Mouse (Mus musculus): ENCODE measurements around the gene Epha4.

Epha4 gene

DNA sequence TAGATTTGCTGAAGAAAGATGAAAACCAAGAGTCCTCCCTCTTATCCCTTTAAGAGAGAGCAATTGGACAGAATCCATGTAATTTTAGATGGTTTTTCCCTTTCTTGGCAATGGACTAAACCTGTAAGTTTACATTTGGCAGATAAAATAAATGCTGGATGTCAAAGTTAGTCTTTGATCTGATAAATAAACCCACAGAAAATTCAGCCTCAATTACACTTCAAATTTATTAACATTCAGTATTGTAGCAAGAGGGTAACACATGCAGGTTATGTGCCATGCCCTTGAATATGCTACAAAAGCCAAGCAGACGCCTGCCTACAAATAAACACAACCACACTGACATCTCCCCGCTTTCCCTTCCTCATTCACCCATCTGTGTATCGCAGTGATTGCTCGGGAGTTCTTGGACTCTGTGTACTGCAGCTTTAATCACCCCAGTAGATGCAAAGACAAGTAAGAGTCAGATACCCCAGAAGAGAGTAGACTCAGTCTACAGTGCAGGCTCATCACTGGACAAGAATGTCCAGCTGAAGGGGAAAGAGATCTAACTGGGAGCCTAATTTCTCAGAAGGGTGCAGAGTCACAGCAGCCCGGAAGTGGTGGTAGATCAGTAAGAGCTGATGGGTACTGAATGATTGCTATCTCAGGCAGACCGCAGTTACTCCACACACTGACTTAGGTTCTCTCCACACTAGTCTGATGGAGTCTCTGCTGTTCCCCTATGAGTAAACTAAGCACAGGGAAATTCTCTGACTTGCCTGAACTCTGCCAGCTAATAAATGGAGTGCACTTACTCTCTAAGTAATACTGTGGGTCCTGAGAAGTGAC lies 29.9 kb downstream of the Epha4 start:
- no peak for DNase-seq (ENCODE audit: low read depth, low spot score)

DNA sequence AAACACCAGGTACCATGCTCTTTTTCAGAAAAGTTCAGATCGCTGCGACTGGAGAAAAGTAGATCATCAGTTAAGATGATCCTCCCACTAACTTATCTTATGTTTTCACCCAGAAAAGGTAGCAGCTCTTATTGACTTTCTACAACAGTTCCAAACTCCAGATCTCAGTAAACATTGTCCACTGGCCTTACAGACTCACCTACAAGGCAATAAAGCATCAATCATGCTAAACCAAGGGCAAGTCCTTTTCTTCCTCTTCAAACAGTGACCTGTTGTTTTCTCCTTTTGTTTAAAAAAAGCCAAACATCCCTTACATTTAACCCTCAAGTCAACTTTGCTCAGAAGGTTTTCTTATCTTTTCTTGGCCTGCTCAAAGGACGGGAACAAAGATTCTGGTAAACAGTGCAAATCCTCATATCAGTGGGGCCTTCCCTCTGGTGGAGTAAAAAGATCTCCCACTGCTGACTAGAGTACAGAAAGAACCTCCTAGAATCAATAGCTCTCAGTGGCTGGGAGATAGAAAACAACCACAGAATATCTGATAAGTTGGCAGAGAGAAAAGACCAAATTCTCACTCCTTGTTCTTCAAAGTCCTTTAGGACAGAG lies 39.0 kb downstream of the Epha4 start:
- no peak for DNase-seq (ENCODE audit: low read depth, low spot score)

DNA sequence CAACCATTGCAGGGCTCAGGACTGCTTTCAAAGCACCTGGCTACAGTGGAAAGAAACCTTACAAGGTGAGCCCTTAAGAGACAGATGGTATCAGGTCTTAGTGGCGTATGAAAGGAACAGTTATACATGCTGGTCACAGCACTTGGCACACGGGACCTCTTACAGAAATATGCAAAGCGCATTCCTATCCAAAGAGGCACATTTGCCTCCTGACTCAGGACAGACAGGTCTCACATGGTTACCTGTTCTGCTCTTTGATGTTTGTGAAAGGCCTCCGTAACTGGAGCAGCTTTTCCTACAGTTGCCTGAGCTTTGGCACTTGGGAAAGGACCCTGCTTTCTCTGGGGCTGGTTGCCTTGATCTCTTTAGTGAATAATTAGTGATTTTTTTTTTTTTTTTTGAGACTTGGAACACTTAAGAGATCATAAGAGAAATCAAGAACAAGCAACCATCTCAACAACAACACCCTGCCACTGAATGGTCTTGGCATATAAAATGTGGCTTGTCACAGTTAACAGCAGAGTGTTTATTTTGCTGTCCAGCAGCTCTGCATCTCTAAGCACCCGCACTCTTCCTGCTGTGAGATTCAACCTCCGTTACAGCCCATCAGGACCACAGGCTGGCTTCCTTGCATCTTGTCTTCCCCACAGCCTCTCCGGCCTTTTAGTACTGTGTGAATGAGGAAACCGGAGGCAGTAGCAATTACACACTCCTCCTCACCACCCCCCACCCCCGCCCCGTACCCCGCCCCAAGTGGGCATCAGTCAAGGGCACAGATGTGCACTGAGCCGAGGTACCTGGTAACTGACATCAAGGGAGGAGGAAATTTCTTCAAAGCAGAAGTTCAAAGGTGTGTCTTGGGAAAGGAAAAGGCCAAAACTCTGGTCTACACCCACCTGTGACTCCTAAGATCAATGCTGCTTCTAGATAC lies 41.2 kb downstream of the Epha4 start:
- DNase-seq (ENCODE audit: low read depth, low spot score), result no peak

DNA sequence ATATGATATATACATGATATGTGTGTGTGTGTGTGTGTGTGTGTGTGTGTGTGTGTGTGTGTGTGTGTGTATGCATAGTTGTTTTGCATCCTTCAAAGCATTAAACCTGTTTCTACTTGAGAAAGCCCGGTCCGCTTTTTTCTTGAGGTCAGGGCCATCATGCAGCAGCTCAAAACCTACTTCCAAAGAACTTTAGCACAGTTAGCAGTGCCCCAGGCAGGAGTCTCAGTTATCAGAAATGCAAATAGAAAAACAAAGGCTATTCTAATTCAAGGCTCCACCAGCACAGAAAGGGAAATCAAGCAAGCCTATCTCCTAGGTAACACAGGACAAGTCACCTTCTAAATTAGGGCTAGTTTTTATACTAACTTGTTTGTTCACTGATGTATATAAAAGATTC lies 42.3 kb downstream of the Epha4 start:
- DNase-seq (ENCODE audit: low read depth, low spot score), result no peak

DNA sequence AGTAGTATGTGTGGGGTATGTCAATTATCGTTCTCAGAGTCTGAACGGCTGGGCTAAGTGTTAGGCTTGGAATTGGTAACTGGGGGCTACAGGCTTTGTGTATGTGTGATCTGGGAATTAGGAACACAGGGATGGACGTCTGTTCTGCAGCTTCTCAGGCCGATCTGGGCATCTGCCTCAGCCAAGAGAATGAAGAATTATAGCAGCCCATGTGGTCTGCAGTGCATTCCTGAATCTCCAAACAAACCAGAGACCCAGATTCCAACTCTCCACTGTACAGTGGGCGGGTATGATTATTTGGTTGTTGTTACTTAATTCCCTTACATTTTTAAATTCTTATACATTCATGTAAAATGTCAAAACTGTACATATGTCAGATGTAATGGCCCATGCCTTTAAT lies 43.4 kb downstream of the Epha4 start:
- DNase-seq (ENCODE audit: low read depth, low spot score), result no peak

DNA sequence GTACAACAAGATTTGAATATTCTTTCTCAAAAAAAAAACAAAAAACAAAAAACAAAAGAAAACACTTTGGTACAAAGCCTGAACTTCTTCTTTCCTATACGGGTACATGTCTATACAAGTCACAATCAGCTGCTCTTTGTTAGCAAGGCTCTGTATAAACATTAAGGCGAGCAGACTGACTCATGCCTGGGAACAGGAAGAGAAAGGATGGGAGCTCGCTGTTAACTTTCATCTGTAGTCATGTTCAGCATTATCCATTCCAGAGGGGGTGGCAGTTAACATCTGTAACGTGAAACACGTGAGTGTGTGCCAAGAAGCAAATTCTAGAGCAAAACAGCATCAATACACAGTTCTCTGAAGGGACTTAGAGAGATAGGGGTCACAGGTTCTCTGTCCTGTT lies 43.9 kb downstream of the Epha4 start:
- DNase-seq (ENCODE audit: low read depth, low spot score), result peak; percentile 55

DNA sequence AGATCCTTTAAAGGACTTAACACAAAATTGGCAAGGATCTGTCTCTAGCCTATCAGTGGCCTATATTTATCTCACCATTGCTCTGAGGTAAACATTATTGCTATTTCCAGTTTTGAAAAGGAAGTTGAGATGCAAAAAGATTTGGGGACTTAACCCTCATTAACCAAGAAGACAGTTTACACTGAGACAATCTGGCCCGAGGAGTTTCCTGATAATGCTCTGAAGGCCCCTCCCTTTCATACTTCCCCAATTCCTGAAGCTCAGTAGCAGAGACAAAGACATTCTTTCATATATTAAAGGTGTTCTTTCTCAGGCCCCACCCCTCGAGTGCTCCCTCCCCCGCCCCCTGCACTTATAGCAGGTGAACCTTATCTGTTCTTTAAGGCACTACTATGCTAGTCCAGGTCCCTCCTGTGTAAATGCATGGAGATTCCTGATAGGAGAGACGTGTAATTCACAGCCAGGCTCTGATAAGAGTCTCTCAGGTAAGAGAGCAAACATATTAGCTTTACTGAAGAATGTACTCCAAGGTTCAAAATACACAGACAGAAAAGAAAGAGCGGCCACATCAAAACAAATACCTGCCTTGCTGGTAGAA lies 46.1 kb downstream of the Epha4 start:
- DNase-seq (ENCODE audit: low read depth, low spot score), result no peak

DNA sequence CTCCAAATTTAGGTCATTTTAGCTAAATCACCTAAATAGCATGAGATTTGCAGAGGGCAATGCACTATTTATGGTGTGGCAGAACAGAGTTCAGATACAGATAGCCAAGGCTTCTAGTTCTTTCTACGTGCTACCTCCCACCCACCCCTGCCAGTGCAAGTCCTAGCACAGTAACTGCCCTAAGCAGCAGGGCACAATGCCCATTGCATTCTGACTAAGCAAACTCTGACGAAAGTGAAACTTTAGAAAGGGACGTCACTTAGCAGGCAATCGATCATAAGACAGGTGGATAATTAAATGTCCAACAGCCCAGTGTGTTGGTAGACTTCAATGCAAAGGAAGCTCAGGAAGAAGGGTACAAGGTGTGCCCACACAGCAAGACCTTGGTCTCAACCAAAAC lies 49.4 kb downstream of the Epha4 start:
- no peak for DNase-seq (ENCODE audit: low read depth, low spot score)

DNA sequence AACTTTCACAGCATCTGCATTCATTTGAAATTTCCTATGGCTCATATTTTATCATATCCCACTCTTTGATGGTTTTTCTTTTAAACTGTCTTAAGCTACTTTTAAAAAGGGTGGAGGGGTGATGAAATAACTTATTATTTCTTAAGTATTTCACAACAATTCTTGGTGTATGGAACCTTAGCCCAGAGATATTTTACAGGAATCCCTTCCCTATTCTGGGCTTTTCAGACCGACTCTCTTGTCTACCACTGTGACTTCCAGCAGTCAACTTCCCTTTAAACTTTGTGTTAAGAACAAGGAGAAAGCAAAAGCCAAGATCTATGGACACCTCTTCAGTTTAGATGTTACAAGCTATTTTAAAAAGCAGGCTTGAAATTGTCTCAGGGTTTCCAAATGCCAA lies 50.8 kb downstream of the Epha4 start:
- DNase-seq (ENCODE audit: low read depth, low spot score), result no peak

DNA sequence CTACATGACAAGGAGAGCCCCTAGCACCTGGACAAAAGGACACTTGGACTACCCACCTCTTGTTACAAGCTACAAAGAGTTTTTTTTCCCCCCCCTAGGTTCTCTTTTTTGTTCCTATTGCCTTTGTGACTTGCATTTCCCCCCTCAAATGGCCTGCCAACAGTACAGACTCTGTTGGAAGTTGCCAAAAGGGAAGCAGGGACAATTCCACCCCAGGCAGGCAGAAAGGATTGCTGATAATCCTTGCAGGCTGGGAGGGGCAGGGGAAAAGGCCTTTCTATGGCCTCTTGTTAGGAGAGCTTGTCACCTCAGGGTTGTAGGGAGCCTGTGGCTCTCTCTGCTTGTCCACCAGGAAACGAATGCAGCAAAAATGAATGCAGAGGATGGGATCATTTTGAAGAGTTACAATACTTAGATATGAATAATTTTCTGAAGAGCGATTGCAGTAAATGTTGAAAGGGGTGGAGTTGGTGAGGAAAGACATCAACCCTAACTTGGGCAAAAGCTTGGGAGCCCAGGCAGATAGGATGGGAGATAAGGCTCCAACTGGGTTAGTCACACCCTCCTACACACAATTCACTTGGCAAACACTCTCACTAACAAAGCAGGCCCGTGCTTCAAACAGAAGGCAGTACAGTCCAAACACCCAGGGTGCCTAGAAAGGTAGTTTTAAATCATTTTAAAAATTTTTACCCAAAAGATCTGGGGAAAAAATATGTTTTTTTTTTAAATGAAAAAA lies 52.8 kb downstream of the Epha4 start:
- peak; percentile 82 for DNase-seq (ENCODE audit: low read depth, low spot score)

DNA sequence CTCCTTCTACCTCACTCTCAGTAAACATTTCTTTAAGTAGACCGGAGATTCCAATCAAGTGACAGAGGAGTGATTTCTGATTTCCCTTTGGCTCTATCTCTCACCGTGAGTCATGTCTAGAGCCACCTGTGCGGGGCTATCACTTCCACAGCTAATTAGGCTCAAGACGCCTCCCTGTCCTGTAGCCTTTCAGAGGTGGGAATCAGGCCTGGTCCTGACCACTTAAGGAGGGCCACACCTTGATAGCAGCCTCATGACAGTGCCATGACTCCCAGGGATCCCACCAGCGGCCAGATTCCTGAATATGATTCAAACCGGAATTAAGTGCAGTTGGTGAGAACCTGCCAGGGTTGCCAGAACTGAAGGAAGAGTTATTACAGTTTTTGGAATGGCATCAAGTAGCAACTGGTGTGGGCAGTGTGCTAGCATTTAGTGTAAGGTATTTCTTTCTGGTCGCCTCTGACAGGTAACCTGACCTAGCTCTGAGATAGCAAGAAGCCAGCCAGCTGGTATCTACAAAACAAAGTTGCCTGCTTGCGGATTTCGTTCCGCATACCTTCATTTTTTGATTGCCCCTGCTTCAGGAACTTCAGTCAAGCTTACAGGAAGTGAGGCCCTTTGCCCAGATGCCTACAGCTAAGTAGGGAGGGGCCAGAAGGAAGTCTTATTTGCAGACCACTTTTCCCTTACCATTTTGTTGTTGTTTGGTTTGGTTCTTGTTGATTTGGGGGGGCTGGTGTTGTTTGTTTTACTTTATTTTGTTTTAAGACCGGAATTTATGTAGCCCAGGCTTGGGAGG lies 53.9 kb downstream of the Epha4 start:
- DNase-seq (ENCODE audit: low read depth, low spot score), result no peak

DNA sequence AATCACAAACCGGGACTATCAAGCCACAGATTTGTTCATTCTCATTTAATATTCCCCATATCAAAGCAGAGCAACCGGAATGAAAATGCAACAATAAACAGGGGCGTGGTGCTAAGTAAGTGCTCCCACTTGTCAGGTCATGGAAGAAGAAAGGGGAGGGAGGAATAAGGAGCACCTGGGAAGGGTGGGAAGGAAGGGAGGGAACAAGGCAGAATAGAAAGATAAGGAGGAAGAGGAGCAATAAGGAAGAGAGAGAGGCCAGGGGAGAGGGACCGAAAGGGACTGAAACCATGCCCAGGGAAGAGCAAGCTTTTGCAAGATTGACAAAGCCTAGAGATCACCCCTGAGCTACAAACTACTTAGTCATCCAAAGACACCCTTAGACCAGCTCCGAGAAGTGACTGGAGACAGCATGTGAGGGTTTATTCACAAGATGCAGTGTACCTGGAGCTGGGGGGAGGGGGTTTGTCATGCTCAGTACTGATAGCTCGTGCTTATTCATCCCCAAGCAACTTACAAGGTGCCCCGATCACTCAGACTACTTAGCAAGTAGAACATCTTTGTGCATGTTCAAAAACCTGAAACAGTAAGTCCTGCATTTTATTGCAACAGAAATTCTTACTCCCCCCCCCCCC lies 56.0 kb downstream of the Epha4 start:
- no peak for DNase-seq (ENCODE audit: low read depth, low spot score)

DNA sequence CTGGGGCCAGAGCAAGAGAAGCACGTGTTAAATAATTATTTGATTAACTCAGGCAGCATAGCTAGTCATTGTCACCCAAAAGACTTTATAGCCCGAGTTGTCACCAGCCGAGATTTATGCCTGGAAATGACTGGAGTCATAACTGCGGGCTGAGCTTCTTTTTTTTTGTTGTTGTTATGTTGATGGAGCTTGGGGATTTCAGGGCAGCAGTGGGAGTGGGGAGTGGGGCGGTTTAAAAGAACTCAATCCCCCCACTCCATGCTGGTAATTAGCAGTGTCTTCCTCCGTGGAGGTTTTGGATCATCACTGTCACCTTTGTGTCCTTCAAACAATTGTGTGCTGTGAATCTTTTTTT lies 57.5 kb downstream of the Epha4 start:
- DNase-seq (ENCODE audit: low read depth, low spot score), result no peak

DNA sequence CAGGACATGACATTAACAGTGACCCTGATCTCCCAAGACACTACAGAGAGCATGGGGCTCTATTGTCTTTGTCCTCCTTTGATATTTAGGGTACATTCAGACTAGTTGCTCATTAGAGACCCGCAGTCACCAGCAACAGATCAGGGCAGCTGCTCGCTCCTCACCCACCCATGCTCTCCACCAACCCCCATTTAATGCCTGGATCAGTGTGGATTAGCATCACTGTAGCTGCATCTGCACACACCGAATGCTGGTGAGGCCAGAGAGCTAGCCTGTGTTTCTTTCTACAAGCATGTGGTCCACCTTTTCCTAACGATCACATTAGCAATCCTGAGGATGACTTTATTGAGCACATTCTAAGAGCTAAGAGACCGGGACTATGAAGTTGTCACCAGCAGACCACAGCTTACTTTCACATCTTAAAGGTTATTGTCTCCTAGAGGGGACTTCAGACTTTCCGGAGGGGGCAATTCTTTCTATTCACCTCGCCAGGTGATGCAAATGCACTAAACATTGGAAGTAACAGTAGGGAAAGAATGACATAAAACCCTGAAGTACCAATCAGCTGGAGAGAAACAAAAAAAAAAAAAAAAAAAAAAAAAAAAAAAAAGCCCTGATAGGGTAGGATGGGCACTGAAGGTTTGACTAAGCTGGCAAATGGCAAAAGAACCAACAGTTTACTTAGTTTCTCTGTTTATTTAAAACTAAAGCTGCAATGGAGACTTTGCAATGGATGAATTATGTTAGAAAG lies 58.0 kb downstream of the Epha4 start:
- DNase-seq (ENCODE audit: low read depth, low spot score), result no peak

DNA sequence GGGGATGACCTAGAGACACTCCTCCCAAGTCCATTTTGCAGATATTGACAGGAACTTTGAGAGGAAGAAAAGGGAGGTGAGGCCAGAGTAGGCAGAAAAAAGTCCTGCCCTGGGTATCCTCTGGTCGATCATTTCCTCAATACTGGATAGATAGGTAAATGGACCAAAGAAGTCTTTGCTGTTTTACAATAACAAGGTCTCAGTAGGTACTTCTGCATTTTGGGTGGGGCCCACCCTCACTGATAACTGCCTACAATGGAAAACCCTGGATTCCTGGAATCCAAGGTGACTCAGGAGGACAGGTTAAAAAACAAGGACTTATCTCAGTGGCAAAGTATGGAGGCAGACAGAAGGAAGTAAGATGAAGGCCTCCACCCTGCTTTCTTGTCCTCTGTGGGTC lies 61.1 kb downstream of the Epha4 start:
- no peak for DNase-seq (ENCODE audit: low read depth, low spot score)

DNA sequence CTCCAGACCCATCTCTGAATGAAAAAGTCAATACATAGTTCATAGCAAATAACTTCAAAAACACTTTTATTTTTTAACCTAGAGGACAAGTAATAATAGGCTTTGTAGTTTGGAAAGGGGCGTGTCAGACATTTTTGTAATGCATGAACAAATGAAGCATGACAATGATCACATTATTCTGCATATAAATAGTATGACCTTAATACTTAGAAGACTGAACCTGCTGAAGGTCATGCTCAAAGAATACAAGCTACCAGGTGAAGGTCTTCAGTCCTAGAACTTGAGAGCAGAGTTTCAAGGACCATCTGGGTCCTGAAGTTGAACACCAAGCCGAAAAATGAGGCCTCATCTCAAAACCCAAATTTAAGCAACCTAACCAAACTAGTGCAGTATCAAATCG lies 62.2 kb downstream of the Epha4 start:
- no peak for DNase-seq (ENCODE audit: low read depth, low spot score)

DNA sequence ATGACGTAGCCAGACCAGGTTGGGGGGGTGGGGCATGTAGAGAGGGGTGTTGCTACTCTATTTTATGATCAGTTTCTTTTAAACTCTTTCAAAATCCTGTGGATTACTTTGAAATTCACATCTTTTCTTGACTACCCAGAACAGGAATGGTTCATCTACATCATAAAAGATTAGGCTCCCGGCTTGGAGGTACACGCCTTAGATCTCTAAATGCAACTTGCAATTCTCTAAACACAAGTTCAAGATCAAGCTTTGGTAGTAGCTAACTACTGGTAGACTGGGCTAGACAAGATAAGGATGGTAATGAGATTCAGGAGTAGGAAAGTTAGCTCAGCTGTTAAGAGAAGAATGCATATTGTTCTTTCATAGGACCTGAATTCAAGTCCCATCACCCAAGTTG lies 63.3 kb downstream of the Epha4 start:
- no peak for DNase-seq (ENCODE audit: low read depth, low spot score)

DNA sequence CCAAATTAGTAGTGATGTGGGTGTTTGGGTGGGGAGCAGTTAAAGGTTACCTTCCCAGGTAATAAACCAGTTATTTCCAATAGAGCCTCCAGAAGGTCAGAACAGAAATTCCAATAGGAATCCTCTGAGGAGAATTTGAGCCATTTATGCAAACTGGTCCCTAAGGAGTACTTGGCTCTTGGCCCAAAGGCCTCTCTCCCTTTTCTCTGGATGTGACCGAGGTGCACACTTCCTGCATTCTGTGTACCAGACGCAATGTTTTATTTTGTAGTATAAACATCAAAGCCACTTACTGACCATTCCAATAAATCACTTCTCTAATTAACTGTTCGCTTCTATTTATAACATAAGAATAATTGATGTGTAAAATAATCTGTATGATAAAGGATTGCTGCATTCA lies 64.7 kb downstream of the Epha4 start:
- DNase-seq (ENCODE audit: low read depth, low spot score), result no peak

DNA sequence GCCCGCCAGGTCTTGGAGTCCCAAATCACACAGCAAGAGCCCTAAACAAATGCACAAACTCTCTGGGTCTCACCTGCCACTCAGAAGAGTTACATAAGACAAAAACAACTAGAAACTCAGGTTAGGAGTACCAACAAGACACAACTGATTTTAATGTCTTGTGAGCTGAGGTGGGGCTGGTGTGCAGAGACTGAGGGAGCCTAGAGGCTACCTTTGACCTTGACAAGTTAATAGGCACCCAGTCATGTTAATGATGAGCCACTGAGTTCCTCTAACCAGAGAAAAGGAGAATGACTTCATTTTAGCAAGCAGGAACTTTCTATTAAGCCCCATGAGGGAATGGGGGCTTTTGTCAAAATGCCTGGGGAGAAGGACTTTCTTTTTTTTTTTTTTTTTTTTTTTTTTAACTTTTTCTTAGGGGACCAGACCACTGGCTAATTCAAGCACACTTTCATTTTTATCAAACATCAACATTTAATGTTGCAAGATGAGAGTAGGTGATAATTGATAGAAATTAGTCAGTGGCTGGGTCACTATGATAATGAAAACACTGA lies 67.8 kb downstream of the Epha4 start:
- no peak for DNase-seq (ENCODE audit: low read depth, low spot score)

Data from brain, adult 2 months (tissue).